Mouse (Mus musculus) forebrain, embryonic 11.5 days (tissue): ENCODE measurements around the gene Naa10. TPM values are rescaled to one million over a fixed set of nuclear protein-coding genes. Genes with fewer than 3 reads are reported as not detected.

Experiments
- ATAC-seq: fragments of 200-750 bp; cut with Nextera tagmentation; replicated peaks from 2 replicates; pipeline ENCODE4 v1.8.0; 2017; ENCODE audit warnings: moderate TSS enrichment; ENCODE audit not compliant: low FRiP score
- DNase-seq: peaks from one replicate; pipeline ENCODE4 v3.0.0-alpha.2; 2017; ENCODE audit warnings: low spot score
- H3K27ac ChIP-seq: fragments of 300-500 bp; sonication (generic); 2 replicates; pipeline ENCODE4 v1.5.1; 2014; ENCODE audit warnings: low read depth, low read length
- H3K27me3 ChIP-seq: fragments of 300-500 bp; sonication (generic); 2 replicates; pipeline ENCODE4 v1.6.1; 2014; ENCODE audit warnings: mild to moderate bottlenecking, low read length, mixed read lengths; ENCODE audit not compliant: control insufficient read depth, insufficient read depth
- H3K36me3 ChIP-seq: fragments of 300-500 bp; sonication (generic); 2 replicates; pipeline ENCODE4 v1.6.1; 2014; ENCODE audit warnings: mild to moderate bottlenecking, low read length, moderate library complexity, mixed read lengths; ENCODE audit not compliant: control insufficient read depth, insufficient read depth
- H3K4me1 ChIP-seq: fragments of 300-500 bp; sonication (generic); replicated peaks from 2 replicates; pipeline ENCODE4 v1.6.1; 2014; ENCODE audit warnings: low read length, mixed read lengths; ENCODE audit not compliant: control insufficient read depth, insufficient read depth
- H3K4me2 ChIP-seq: fragments of 300-500 bp; sonication (generic); 2 replicates; pipeline ENCODE4 v1.6.1; 2014; ENCODE audit warnings: low read depth, mild to moderate bottlenecking, low read length, moderate library complexity, mixed read lengths; ENCODE audit not compliant: severe bottlenecking
- H3K4me3 ChIP-seq: fragments of 300-500 bp; sonication (generic); 2 replicates; pipeline ENCODE4 v1.5.1; 2014; ENCODE audit warnings: low read depth, low read length
- H3K9ac ChIP-seq: fragments of 300-500 bp; sonication (generic); 2 replicates; pipeline ENCODE4 v1.6.1; 2014; ENCODE audit warnings: low read length
- H3K9me3 ChIP-seq: fragments of 300-500 bp; sonication (generic); 2 replicates; pipeline ENCODE4 v1.6.1; 2016; ENCODE audit warnings: low read length, mixed read lengths; ENCODE audit not compliant: control insufficient read depth
- WGBS: fragments of 180-500 bp; shearing (Covaris S2); extraction: QIAGEN DNeasy Blood & Tissue Kit; methylation state at CpG from one replicate; pipeline ENCODE4 v1.1.7; 2014; 5-methylcytosine and 5-hydroxymethylcytosine counted together
- polyA plus RNA-seq: library from polyadenylated mRNA; unstranded; fragments of >200 nt; fragmentation: Nextera tagmentation; extraction: Ambion mirVana; gene quantifications from 2 replicates; pipeline ENCODE4 v1.2.1, GENCODE M21; 2014

Gene Naa10
- polyA plus RNA-seq, 1 experiment from 2014 or later, result 137 TPM

GRCm38 (mm10) chrX:73877014-73877413, 44.7 kb downstream of the Naa10 start:
- no peak overlapping the region for H3K4me2 ChIP-seq
- H3K4me1 ChIP-seq, result no peaks in the 10 kb centered on the region; the same call in 1 of the 2 replicates
- H3K9me3 ChIP-seq, result no peaks in the 10 kb centered on the region
- no peaks in the 10 kb centered on the region for H3K27me3 ChIP-seq
- H3K36me3 ChIP-seq, result no peaks in the 10 kb centered on the region
- DNase-seq, result no peak
- 79% methylated on average over 1 of the region's 1 CpGs for WGBS
- no peak for ATAC-seq
- H3K27ac ChIP-seq, result no peak overlapping the region
- no peak overlapping the region for H3K4me3 ChIP-seq
- H3K9ac ChIP-seq, result no peak overlapping the region

GRCm38 (mm10) chrX:73875881-73876280, 45.9 kb downstream of the Naa10 start:
- H3K4me1 ChIP-seq, result no peaks in the 10 kb centered on the region
- DNase-seq (no peak), ATAC-seq (no peak)
- 84% methylated on average over 2 of the region's 2 CpGs for WGBS
- no peaks in the 10 kb centered on the region for H3K9me3 ChIP-seq
- H3K4me2 ChIP-seq, result no peak overlapping the region
- H3K27ac ChIP-seq, result no peak overlapping the region
- H3K36me3 ChIP-seq, result no peaks in the 10 kb centered on the region
- no peaks in the 10 kb centered on the region for H3K27me3 ChIP-seq
- H3K4me3 ChIP-seq, result no peak overlapping the region
- H3K9ac ChIP-seq, result no peak overlapping the region

- 68% methylated on average over 1 of the region's 1 CpGs for WGBS
- Histone ChIP-seq H3K4me2 (no peak overlapping the region), H3K36me3 (no peaks in the 10 kb centered on the region), H3K27ac (no peak overlapping the region), H3K9ac (no peak overlapping the region), H3K4me1 (no peaks in the 10 kb centered on the region), H3K4me3 (no peak overlapping the region), H3K27me3 (no peaks in the 10 kb centered on the region), H3K9me3 (no peaks in the 10 kb centered on the region)
- no peak for ATAC-seq
- DNase-seq, result no peak
Measured at GRCm38 (mm10) chrX:73871956-73872355, 49.8 kb downstream of the Naa10 start.

- Histone ChIP-seq H3K4me2 (no peak overlapping the region), H3K4me1 (no peaks in the 10 kb centered on the region), H3K27ac (no peak overlapping the region), H3K4me3 (no peak overlapping the region), H3K9me3 (no peaks in the 10 kb centered on the region), H3K27me3 (no peaks in the 10 kb centered on the region), H3K36me3 (no peaks in the 10 kb centered on the region), H3K9ac (no peak overlapping the region)
- DNase-seq, result no peak
- ATAC-seq, result no peak
Measured at GRCm38 (mm10) chrX:73871474-73871873, 50.3 kb downstream of the Naa10 start.

- Histone ChIP-seq H3K27ac (no peak overlapping the region), H3K4me2 (no peak overlapping the region), H3K4me1 (no peaks in the 10 kb centered on the region; the same call in 1 of the 2 replicates), H3K4me3 (no peak overlapping the region), H3K9ac (no peak overlapping the region), H3K9me3 (no peaks in the 10 kb centered on the region), H3K27me3 (no peaks in the 10 kb centered on the region), H3K36me3 (no peaks in the 10 kb centered on the region)
- peak; percentile 55 for DNase-seq
- WGBS, result 12% methylated on average over 5 of the region's 5 CpGs
- ATAC-seq, result no peak
Measured at GRCm38 (mm10) chrX:73869334-73869733, 52.4 kb downstream of the Naa10 start.

GRCm38 (mm10) chrX:73867852-73868251, 53.9 kb downstream of the Naa10 start:
- no peak overlapping the region for H3K4me2 ChIP-seq
- H3K4me3 ChIP-seq, result no peak overlapping the region
- H3K9me3 ChIP-seq, result no peaks in the 10 kb centered on the region
- DNase-seq, result no peak
- peak overlapping the region; percentile 50; the same call in 1 of the 2 replicates for H3K27ac ChIP-seq
- no peaks in the 10 kb centered on the region for H3K27me3 ChIP-seq
- no peak for ATAC-seq
- no peaks in the 10 kb centered on the region; the same call in 1 of the 2 replicates for H3K4me1 ChIP-seq
- no peak overlapping the region for H3K9ac ChIP-seq
- WGBS, result 68% methylated on average over 1 of the region's 1 CpGs
- H3K36me3 ChIP-seq, result no peaks in the 10 kb centered on the region

GRCm38 (mm10) chrX:73867256-73867655, 54.5 kb downstream of the Naa10 start:
- ATAC-seq, result no peak
- Histone ChIP-seq H3K4me1 (no peaks in the 10 kb centered on the region; the same call in 1 of the 2 replicates), H3K27me3 (no peaks in the 10 kb centered on the region), H3K9me3 (no peaks in the 10 kb centered on the region), H3K9ac (no peak overlapping the region), H3K4me3 (no peak overlapping the region), H3K27ac (peak overlapping the region; percentile 50; the same call in 1 of the 2 replicates), H3K4me2 (no peak overlapping the region), H3K36me3 (no peaks in the 10 kb centered on the region)
- 21% methylated on average over 3 of the region's 3 CpGs for WGBS
- peak; percentile 58 for DNase-seq

Other genes starting within 250 kb of the Naa10 start
- 7.5 and 9.0 TPM in 2 replicates for gene Slc6a8, start 248.8 kb downstream of the Naa10 start, polyA plus RNA-seq
- 128 and 135 TPM in 2 replicates for gene Bcap31, start 205.8 kb downstream of the Naa10 start, polyA plus RNA-seq
- 8.9 and 10.7 TPM in 2 replicates for gene Abcd1, start 205.3 kb downstream of the Naa10 start, polyA plus RNA-seq
- gene Plxnb3, start 164.9 kb downstream of the Naa10 start, polyA plus RNA-seq, result 0.07 and 0.11 TPM in 2 replicates
- gene Srpk3, start 147.5 kb downstream of the Naa10 start, polyA plus RNA-seq, result 1.1 and 1.8 TPM in 2 replicates
- gene Idh3g, start 135.0 kb downstream of the Naa10 start, polyA plus RNA-seq, result 170 and 190 TPM in 2 replicates
- gene Ssr4, start 134.9 kb downstream of the Naa10 start, polyA plus RNA-seq, result 109 and 120 TPM in 2 replicates
- gene Pdzd4, start 97.0 kb downstream of the Naa10 start, polyA plus RNA-seq, result 1.3 and 1.9 TPM in 2 replicates
- 0.11 TPM in 1 of 2 replicates, not detected in the other for gene Avpr2, start 29.8 kb downstream of the Naa10 start, polyA plus RNA-seq
- gene L1cam, start 25.8 kb downstream of the Naa10 start, polyA plus RNA-seq, result 24.0 and 27.2 TPM in 2 replicates
- gene Arhgap4, start 74 bp downstream of the Naa10 start, polyA plus RNA-seq, result 1.7 and 2.0 TPM in 2 replicates
- 12.3 and 14.4 TPM in 2 replicates for gene Renbp, start 8.9 kb upstream of the Naa10 start, polyA plus RNA-seq
- gene Hcfc1, start 44.4 kb upstream of the Naa10 start, polyA plus RNA-seq, result 90.6 and 92.2 TPM in 2 replicates
- 49.1 and 56.7 TPM in 2 replicates for gene Irak1, start 102.0 kb upstream of the Naa10 start, polyA plus RNA-seq
- gene Opn1mw, start 205.5 kb upstream of the Naa10 start, polyA plus RNA-seq, result not detected in 2 replicates
- 17.0 and 19.8 TPM in 2 replicates for gene Mecp2, start 213.4 kb upstream of the Naa10 start, polyA plus RNA-seq
- not detected in 2 replicates for gene Tex28, start 245.9 kb upstream of the Naa10 start, polyA plus RNA-seq